Comparison of ENCODE assay signal across 21 mouse cellular contexts in the genomic region with DNA sequence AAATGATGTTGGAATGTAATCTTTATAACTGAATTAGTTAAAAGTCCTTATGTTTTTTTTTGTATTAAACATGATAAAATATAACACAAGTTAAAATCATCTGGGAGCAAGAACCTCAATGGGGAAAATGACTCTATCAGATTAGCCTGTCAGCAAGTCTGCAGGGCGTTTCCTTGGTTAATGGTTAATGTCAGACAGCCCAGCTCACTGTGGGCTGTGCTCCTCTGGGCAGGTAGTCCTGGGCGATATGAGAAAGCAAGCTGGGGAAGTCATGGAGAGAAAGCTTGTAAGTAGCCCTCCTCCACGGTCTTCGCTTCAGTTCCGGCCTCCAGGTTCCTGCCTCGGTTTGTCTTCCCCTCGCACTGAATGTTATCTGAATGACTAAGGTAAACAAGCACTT.
DNase-seq lines count a peak whose midpoint lies in the region; ATAC-seq lines count a peak whose summit lies in the region.
"Had no signal": no experiment of that assay in that cellular context is flagged by ENCODE, and none has a peak within 500 bp of the region (broad histone marks: within the 10 kb centered on the region; RNA-seq: fewer than 3 reads in every experiment).

No protein-coding gene starts in this region.

- peaks cover 5% of the 10 kb centered on the region; the same call in 1 of the 2 replicates for H3K4me1 ChIP-seq in intestine, embryonic 16.5 days (ENCODE audit: control insufficient read depth, insufficient read depth, low read length)
- no peaks in the 10 kb centered on the region for H3K4me1 ChIP-seq in kidney, embryonic 16.5 days (ENCODE audit: insufficient read depth, low read length)
- H3K4me1 ChIP-seq: embryonic facial prominence, embryonic 15.5 days; hindbrain, embryonic 12.5 days; midbrain, embryonic 12.5 days; neural tube, embryonic 12.5 days had no signal

- intact Hi-C loops in left cerebral cortex, postnatal 4 days (cut with DNase I): no loop called here

- peak overlapping the region; percentile 22; the same call in 1 of the 2 replicates for H3K4me2 ChIP-seq in intestine, embryonic 16.5 days (ENCODE audit: low read depth, low read length)
- H3K4me2 ChIP-seq in kidney, embryonic 16.5 days (replicated peaks; ENCODE audit: low read depth, low read length): 0 out of 2 replicates have a peak overlapping the region, but pooled peaks have one; percentile 13
- H3K4me2 ChIP-seq: embryonic facial prominence, embryonic 15.5 days; heart, embryonic 11.5 days; hindbrain, embryonic 12.5 days; midbrain, embryonic 12.5 days; neural tube, embryonic 12.5 days had no signal

- peak; percentile 88 for ATAC-seq in intestine, embryonic 16.5 days
- no peak for ATAC-seq in kidney, embryonic 16.5 days (ENCODE audit: low FRiP score, low TSS enrichment)
- ATAC-seq: lung, postnatal 0 days had no signal

- H3K27ac ChIP-seq in intestine, embryonic 16.5 days (ENCODE audit: low read length): no peak overlapping the region
- H3K27ac ChIP-seq in kidney, embryonic 16.5 days (ENCODE audit: low read length): no peak overlapping the region
- H3K27ac ChIP-seq: embryonic facial prominence, embryonic 15.5 days; gastrocnemius, adult 2 months; hindbrain, embryonic 12.5 days; liver, embryonic 14.5 days; midbrain, embryonic 12.5 days; neural tube, embryonic 12.5 days had no signal

- no peaks in the 10 kb centered on the region for H3K9me3 ChIP-seq in intestine, embryonic 16.5 days (ENCODE audit: control insufficient read depth, low read length)
- H3K9me3 ChIP-seq in kidney, embryonic 16.5 days (ENCODE audit: low read length): no peaks in the 10 kb centered on the region
- H3K9me3 ChIP-seq: embryonic facial prominence, embryonic 15.5 days; hindbrain, embryonic 12.5 days; midbrain, embryonic 12.5 days; neural tube, embryonic 12.5 days had no signal

- 42% methylated on average over 7 of the region's 7 CpGs for WGBS in intestine, embryonic 16.5 days
- 30% methylated on average over 7 of the region's 7 CpGs for WGBS in kidney, embryonic 16.5 days

- H3K4me3 ChIP-seq in intestine, embryonic 16.5 days (ENCODE audit: low read length): peak overlapping the region; percentile 23; the same call in 1 of the 2 replicates
- H3K4me3 ChIP-seq in kidney, embryonic 16.5 days (ENCODE audit: low read length): no peak overlapping the region
- H3K4me3 ChIP-seq: embryonic facial prominence, embryonic 15.5 days; gastrocnemius, adult 2 months; hindbrain, embryonic 12.5 days; midbrain, embryonic 12.5 days; neural tube, embryonic 12.5 days had no signal

- DNase-seq in kidney, adult 11 months: peak; percentile 15
- DNase-seq in naive thymus-derived CD4-positive, alpha-beta T cell, adult 2 months (ENCODE audit: low read depth): peak; percentile 32
- DNase-seq in lung, postnatal 10 days: no peak
- DNase-seq in layer of hippocampus, postnatal 10 days (ENCODE audit: low spot score in 2 of 2): no peak
- DNase-seq in left cerebral cortex, postnatal 4 days: no peak
- DNase-seq: adrenal gland, postnatal 10 days; cerebellum, postnatal 25 days; embryo, embryonic 11 days; gastrocnemius, adult 2 months; heart, postnatal 14 days; layer of hippocampus, adult 9-11 months; thymus, adult 18-20 months had no signal

- 0 out of 2 replicates have a peak overlapping the region, but pooled peaks have one; percentile 14 for H3K9ac ChIP-seq in intestine, embryonic 16.5 days (ENCODE audit: low read depth, low read length)
- H3K9ac ChIP-seq in kidney, embryonic 16.5 days (replicated peaks; ENCODE audit: low read length): no peak overlapping the region
- H3K9ac ChIP-seq: embryonic facial prominence, embryonic 15.5 days; hindbrain, embryonic 12.5 days; liver, embryonic 14.5 days; midbrain, embryonic 12.5 days; neural tube, embryonic 12.5 days had no signal

- no peaks in the 10 kb centered on the region for H3K27me3 ChIP-seq in intestine, embryonic 16.5 days (replicated peaks; ENCODE audit: control insufficient read depth, insufficient read depth, low read length)
- no peaks in the 10 kb centered on the region for H3K27me3 ChIP-seq in kidney, embryonic 16.5 days (ENCODE audit: insufficient read depth, low read length)
- H3K27me3 ChIP-seq: embryonic facial prominence, embryonic 15.5 days; hindbrain, embryonic 12.5 days; midbrain, embryonic 12.5 days; neural tube, embryonic 12.5 days had no signal

- H3K36me3 ChIP-seq in intestine, embryonic 16.5 days (ENCODE audit: control insufficient read depth, insufficient read depth, low read length): no peaks in the 10 kb centered on the region
- H3K36me3 ChIP-seq in kidney, embryonic 16.5 days (ENCODE audit: insufficient read depth, low read length): no peaks in the 10 kb centered on the region
- H3K36me3 ChIP-seq: embryonic facial prominence, embryonic 15.5 days; hindbrain, embryonic 12.5 days; midbrain, embryonic 12.5 days; neural tube, embryonic 12.5 days had no signal

Comparison
In these comparisons a context has a peak if more than half of its experiments do, and no peak if none do; other contexts are left out.
1. DNase-seq: peak in kidney, adult 11 months (single experiment) and naive thymus-derived CD4-positive, alpha-beta T cell, adult 2 months (single experiment); none in lung, postnatal 10 days (single experiment), layer of hippocampus, postnatal 10 days (0 of 2) and left cerebral cortex, postnatal 4 days (single experiment).